Mouse (Mus musculus): Measurements from ENCODE around the gene Nadk2.
A peak's percentile ranks its signal among the peaks of the same experiment; 100 is the strongest.

Gene Nadk2

GRCm38 (mm10) chr15:9130772-9131498 lies 59.9 kb downstream of the Nadk2 start:
- DNase-seq (ENCODE audit: low read depth, low spot score): no peak

- DNase-seq (ENCODE audit: low read depth, low spot score): no peak
Observed at GRCm38 (mm10) chr15:9131499-9131888, 60.4 kb downstream of the Nadk2 start.

GRCm38 (mm10) chr15:9132693-9133443 lies 61.8 kb downstream of the Nadk2 start:
- no peak for DNase-seq (ENCODE audit: low read depth, low spot score)

- DNase-seq (ENCODE audit: low read depth, low spot score): peak; percentile 86
Observed at GRCm38 (mm10) chr15:9134891-9135507, 63.9 kb downstream of the Nadk2 start.

- no peak for DNase-seq (ENCODE audit: low read depth, low spot score)
Observed at GRCm38 (mm10) chr15:9139447-9139846, 68.4 kb downstream of the Nadk2 start.

- peak; percentile 96 for DNase-seq (ENCODE audit: low read depth, low spot score)
Observed at GRCm38 (mm10) chr15:9140252-9140680, 69.2 kb downstream of the Nadk2 start, which contains the start of gene Lmbrd2. Gene Lmbrd2 (plus strand): TSS chr15:9140550.

GRCm38 (mm10) chr15:9140684-9141171 lies 69.7 kb downstream of the Nadk2 start:
- DNase-seq (ENCODE audit: low read depth, low spot score): peak; percentile 55

GRCm38 (mm10) chr15:9155325-9155724 lies 84.3 kb downstream of the Nadk2 start, which contains the start of gene Skp2:
Gene Skp2 (minus strand): TSS chr15:9155425.
- DNase-seq (ENCODE audit: low read depth, low spot score): no peak
